Mouse (Mus musculus) erythroblast, embryonic 14.5 days (primary cell): ENCODE results near the gene Dhx58. TPM values are rescaled to one million over a fixed set of nuclear protein-coding genes. Genes with fewer than 3 reads are reported as not detected.

Experiments
- H3K27me3 ChIP-seq: 2 replicates; pipeline ENCODE4 v1.6.1; 2012; ENCODE audit warnings: inconsistent platforms; ENCODE audit not compliant: control insufficient read depth
- H3K36me3 ChIP-seq: 2 replicates; pipeline ENCODE4 v1.6.1; 2012; ENCODE audit warnings: mild to moderate bottlenecking, inconsistent platforms; ENCODE audit not compliant: control insufficient read depth
- H3K4me1 ChIP-seq: 2 replicates; pipeline ENCODE4 v1.6.1; 2012; ENCODE audit warnings: inconsistent platforms; ENCODE audit not compliant: control insufficient read depth
- H3K4me3 ChIP-seq: replicated peaks from 2 replicates; pipeline ENCODE3; 2012; ENCODE audit warnings: moderate library complexity, mild to moderate bottlenecking, inconsistent platforms
- H3K9me3 ChIP-seq: 2 replicates; pipeline ENCODE4 v1.6.1; 2012; ENCODE audit warnings: low read length, inconsistent platforms, mixed read lengths; ENCODE audit not compliant: control insufficient read depth
- GATA1 ChIP-seq: IDR thresholded peaks from 2 replicates; pipeline ENCODE4 v1.6.1; 2012; ENCODE audit warnings: low read length, inconsistent platforms, mixed read lengths
- TAL1 ChIP-seq: IDR thresholded peaks from 3 replicates; pipeline ENCODE4 v1.6.1; 2012; ENCODE audit warnings: low read length, inconsistent platforms, mixed read lengths
- polyA plus RNA-seq: library from polyadenylated mRNA; stranded (reverse); fragments of >175 nt; gene quantifications from 2 replicates; pipeline ENCODE4 v1.2.3, GENCODE M21; 2012

The Dhx58 gene
- polyA plus RNA-seq, 1 experiment: 0.20 TPM

GRCm38 (mm10) chr11:100718462-100718861 lies 14.4 kb upstream of the Dhx58 start:
- H3K4me3 ChIP-seq: no peak overlapping the region
- H3K36me3 ChIP-seq: peaks cover 100% of the 10 kb centered on the region
- no peak for TF ChIP-seq GATA1
- no peaks in the 10 kb centered on the region for H3K27me3 ChIP-seq
- no peaks in the 10 kb centered on the region for H3K9me3 ChIP-seq
- peaks cover 55% of the 10 kb centered on the region for H3K4me1 ChIP-seq

- Histone ChIP-seq H3K4me3 (no peak overlapping the region), H3K9me3 (no peaks in the 10 kb centered on the region), H3K36me3 (peaks cover 88% of the 10 kb centered on the region), H3K27me3 (no peaks in the 10 kb centered on the region), H3K4me1 (peaks cover 55% of the 10 kb centered on the region)
- TF ChIP-seq GATA1: no peak
- TF ChIP-seq TAL1: no peak
These were observed 12.6 kb upstream of the Dhx58 start for GRCm38 (mm10) chr11:100716649-100717048.

- Histone ChIP-seq H3K4me3 (no peak overlapping the region), H3K9me3 (no peaks in the 10 kb centered on the region), H3K27me3 (no peaks in the 10 kb centered on the region), H3K36me3 (peaks cover 77% of the 10 kb centered on the region), H3K4me1 (peaks cover 54% of the 10 kb centered on the region)
- TF ChIP-seq TAL1 (no peak), GATA1 (no peak)
These were observed 10.9 kb upstream of the Dhx58 start for GRCm38 (mm10) chr11:100714948-100715347.

- Histone ChIP-seq H3K27me3 (no peaks in the 10 kb centered on the region), H3K36me3 (peaks cover 76% of the 10 kb centered on the region), H3K4me3 (peak overlapping the region; percentile 61), H3K4me1 (peaks cover 50% of the 10 kb centered on the region), H3K9me3 (no peaks in the 10 kb centered on the region)
- TF ChIP-seq TAL1 (no peak), GATA1 (no peak)
These were observed 10.5 kb upstream of the Dhx58 start for GRCm38 (mm10) chr11:100714534-100714915.

- H3K4me3 ChIP-seq: peak within 1 kb of the TSS; percentile 61
- H3K27me3 ChIP-seq: no peaks in the 10 kb centered on the region
- H3K4me1 ChIP-seq: peaks cover 50% of the 10 kb centered on the region
- H3K36me3 ChIP-seq: peaks cover 76% of the 10 kb centered on the region
- no peaks in the 10 kb centered on the region for H3K9me3 ChIP-seq
- TF ChIP-seq TAL1: no peak
- peak; percentile 31; the same call in 1 of the 2 replicates for TF ChIP-seq GATA1
These were observed 9.9 kb upstream of the Dhx58 start, which contains the start of gene Hspb9 for GRCm38 (mm10) chr11:100713735-100714533. Gene Hspb9, plus strand, starts transcription at chr11:100713850.

GRCm38 (mm10) chr11:100713174-100713573 lies 9.1 kb upstream of the Dhx58 start:
- H3K27me3 ChIP-seq: no peaks in the 10 kb centered on the region
- peak overlapping the region; percentile 61 for H3K4me3 ChIP-seq
- no peaks in the 10 kb centered on the region for H3K9me3 ChIP-seq
- H3K36me3 ChIP-seq: peaks cover 76% of the 10 kb centered on the region
- peaks cover 50% of the 10 kb centered on the region for H3K4me1 ChIP-seq
- TF ChIP-seq TAL1 (no peak), GATA1 (no peak)

- H3K4me1 ChIP-seq: peaks cover 50% of the 10 kb centered on the region
- peak within 1 kb of the TSS; percentile 75 for H3K4me3 ChIP-seq
- H3K36me3 ChIP-seq: peaks cover 73% of the 10 kb centered on the region
- H3K9me3 ChIP-seq: no peaks in the 10 kb centered on the region
- TF ChIP-seq GATA1: no peak
- TF ChIP-seq TAL1: no peak
- H3K27me3 ChIP-seq: no peaks in the 10 kb centered on the region
These were observed 7.9 kb upstream of the Dhx58 start, which contains the start of gene Kat2a for GRCm38 (mm10) chr11:100711783-100712615. Gene Kat2a, minus strand, starts transcription at chr11:100712465.

- Histone ChIP-seq H3K4me3 (no peak overlapping the region), H3K4me1 (peaks cover 50% of the 10 kb centered on the region), H3K36me3 (peaks cover 72% of the 10 kb centered on the region), H3K27me3 (no peaks in the 10 kb centered on the region), H3K9me3 (no peaks in the 10 kb centered on the region)
- no peak for TF ChIP-seq TAL1
- no peak for TF ChIP-seq GATA1
These were observed 6.9 kb upstream of the Dhx58 start for GRCm38 (mm10) chr11:100710977-100711376.

- Histone ChIP-seq H3K4me3 (no peak overlapping the region), H3K4me1 (peaks cover 50% of the 10 kb centered on the region), H3K27me3 (no peaks in the 10 kb centered on the region), H3K36me3 (peaks cover 72% of the 10 kb centered on the region), H3K9me3 (no peaks in the 10 kb centered on the region)
- TF ChIP-seq TAL1 (no peak), GATA1 (no peak)
These were observed 6.5 kb upstream of the Dhx58 start for GRCm38 (mm10) chr11:100710528-100710927.
